ENCODE assay signal across 19 mouse cellular contexts in the genomic region with DNA sequence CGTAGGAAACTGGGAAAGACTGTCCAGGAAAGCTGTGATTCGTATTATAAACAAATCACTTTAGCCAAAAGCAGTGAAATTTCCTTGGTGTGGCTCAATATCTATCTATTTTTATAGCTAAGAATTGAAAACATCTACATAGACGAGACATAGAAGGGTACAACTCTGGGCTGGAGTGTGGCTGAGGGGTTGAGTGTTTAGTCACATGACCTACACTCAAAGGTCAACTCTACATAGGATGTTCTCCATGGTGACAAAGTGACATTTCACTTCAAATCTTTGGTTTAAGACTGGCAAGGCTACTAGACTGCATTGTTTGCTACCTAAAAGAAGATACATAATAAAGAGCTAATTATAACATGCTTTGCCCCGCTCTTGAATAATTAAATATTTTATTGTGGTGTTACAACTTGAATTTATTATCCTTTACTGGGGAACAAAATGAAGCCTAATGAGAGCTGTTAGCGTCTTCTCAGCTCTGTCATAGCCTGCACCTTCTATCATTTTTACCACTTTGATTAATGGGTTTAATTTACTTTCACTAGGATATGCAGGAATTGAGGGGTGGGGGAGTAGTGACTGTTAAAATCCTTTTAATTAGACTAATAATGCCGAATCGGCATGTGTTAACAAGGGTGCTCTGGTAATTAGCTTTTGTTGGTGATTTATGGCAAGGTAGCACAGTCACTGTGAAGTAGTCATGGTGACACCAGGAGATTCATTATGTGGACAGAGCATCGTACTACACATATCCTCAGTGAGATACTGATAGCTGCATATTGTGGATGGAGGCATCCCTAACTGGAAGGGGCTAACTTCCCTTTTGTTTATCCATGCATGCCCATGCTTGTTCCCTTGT. TPM values are rescaled to one million over a fixed set of nuclear protein-coding genes. Genes with fewer than 3 reads are reported as not detected.
"Had no signal": no experiment of that assay in that cellular context is flagged by ENCODE, and none has a peak within 500 bp of the region (broad histone marks: within the 10 kb centered on the region; RNA-seq: fewer than 3 reads in every experiment).

No protein-coding gene starts in this region.

- H3K4me2 ChIP-seq: limb, embryonic 12.5 days; liver, embryonic 13.5 days; lung, embryonic 15.5 days; midbrain, embryonic 11.5 days; midbrain, embryonic 15.5 days; stomach, embryonic 15.5 days had no signal

- H3K36me3 ChIP-seq: limb, embryonic 12.5 days; liver, embryonic 13.5 days; lung, embryonic 15.5 days; midbrain, embryonic 15.5 days; stomach, embryonic 15.5 days had no signal

- H3K4me1 ChIP-seq: limb, embryonic 12.5 days; liver, embryonic 13.5 days; lung, embryonic 15.5 days; megakaryocyte, embryonic 14.5 days; midbrain, embryonic 15.5 days; stomach, embryonic 15.5 days had no signal

- H3K9ac ChIP-seq: limb, embryonic 12.5 days; liver, embryonic 13.5 days; liver, postnatal 0 days; lung, embryonic 15.5 days; midbrain, embryonic 15.5 days; stomach, embryonic 15.5 days had no signal

- H3K4me3 ChIP-seq: limb, embryonic 12.5 days; liver, embryonic 13.5 days; lung, embryonic 15.5 days; megakaryocyte, embryonic 14.5 days; midbrain, embryonic 15.5 days; stomach, embryonic 15.5 days had no signal

- H3K9me3 ChIP-seq: limb, embryonic 12.5 days; liver, embryonic 13.5 days; lung, embryonic 15.5 days; megakaryocyte, embryonic 14.5 days; midbrain, embryonic 15.5 days; stomach, embryonic 15.5 days had no signal

- H3K27ac ChIP-seq: limb, embryonic 12.5 days; liver, embryonic 13.5 days; lung, embryonic 15.5 days; macrophage; midbrain, embryonic 15.5 days; stomach, embryonic 15.5 days had no signal

- DNase-seq: kidney, postnatal 36 days; liver; liver, embryonic 13.5 days; liver, postnatal 0 days; lung, postnatal 14 days; retina, postnatal 1 day; right cerebral cortex, postnatal 14 days; thymus, adult 2 months; thymus, postnatal 36 days had no signal

- ATAC-seq: liver, postnatal 0 days; midbrain, embryonic 15.5 days had no signal

- H3K27me3 ChIP-seq: limb, embryonic 12.5 days; liver, embryonic 13.5 days; lung, embryonic 15.5 days; megakaryocyte, embryonic 14.5 days; midbrain, embryonic 15.5 days; stomach, embryonic 15.5 days had no signal

RNA-seq across cellular contexts. Expression of gene Gm10234, which starts 57.7 kb away (rescaled TPM):
- polyA plus RNA-seq: kidney, embryonic 14.5 days; limb, embryonic 12.5 days; liver, embryonic 13.5 days; liver, postnatal 0 days; lung, embryonic 15.5 days; macrophage; midbrain, embryonic 11.5 days; midbrain, embryonic 15.5 days; spleen, adult 2 months; stomach, embryonic 15.5 days; testis, adult 2 months; thymus, adult 2 months had no signal
